Mouse (Mus musculus): ENCODE results near the gene Cabp4. TPM values are rescaled to one million over a fixed set of nuclear protein-coding genes. Genes with fewer than 3 reads are reported as not detected.

Gene Cabp4
- total and polyA plus RNA-seq, 2 experiments from 2014 or later: 0.36 TPM; not detected in 1

GRCm38 (mm10) chr19:4106654-4107053 is 37.2 kb downstream of the Cabp4 start:
- no peaks in the 10 kb centered on the region for H3K9me3 ChIP-seq (ENCODE audit: low read length)
- peaks cover 9% of the 10 kb centered on the region; the same call in 1 of the 2 replicates for H3K4me1 ChIP-seq (ENCODE audit: insufficient read depth, low read length)
- H3K4me2 ChIP-seq (ENCODE audit: low read depth, low read length, poor library complexity, severe bottlenecking): no peak overlapping the region
- no peak overlapping the region for H3K27ac ChIP-seq (ENCODE audit: low read depth, low read length)
- ATAC-seq (ENCODE audit: low FRiP score) (no peak), DNase-seq (ENCODE audit: low spot score) (no peak)
- WGBS: 93% methylated on average over 14 of the region's 14 CpGs
- no peak overlapping the region for H3K4me3 ChIP-seq (ENCODE audit: low read depth, low read length)
- no peaks in the 10 kb centered on the region for H3K27me3 ChIP-seq (ENCODE audit: insufficient read depth, low read length)
- no peak for TF ChIP-seq CTCF (IDR thresholded peaks at IDR 0.05)
- H3K9ac ChIP-seq (replicated peaks; ENCODE audit: low read length, poor library complexity, severe bottlenecking): no peak overlapping the region
- H3K36me3 ChIP-seq (ENCODE audit: insufficient read depth, low read length): peaks cover 71% of the 10 kb centered on the region

- H3K4me1 ChIP-seq (ENCODE audit: insufficient read depth, low read length): peaks cover 16% of the 10 kb centered on the region; the same call in 1 of the 2 replicates
- H3K27me3 ChIP-seq (ENCODE audit: insufficient read depth, low read length): no peaks in the 10 kb centered on the region
- DNase-seq (ENCODE audit: low spot score) (no peak), ATAC-seq (ENCODE audit: low FRiP score) (no peak)
- H3K9me3 ChIP-seq (ENCODE audit: low read length): no peaks in the 10 kb centered on the region
- H3K4me2 ChIP-seq (ENCODE audit: low read depth, low read length, poor library complexity, severe bottlenecking): no peak overlapping the region
- TF ChIP-seq CTCF (IDR thresholded peaks at IDR 0.05): no peak
- WGBS: 91% methylated on average over 16 of the region's 16 CpGs
- H3K36me3 ChIP-seq (ENCODE audit: insufficient read depth, low read length): peaks cover 53% of the 10 kb centered on the region
- H3K27ac ChIP-seq (ENCODE audit: low read depth, low read length): no peak overlapping the region
- no peak overlapping the region for H3K9ac ChIP-seq (replicated peaks; ENCODE audit: low read length, poor library complexity, severe bottlenecking)
- no peak overlapping the region for H3K4me3 ChIP-seq (ENCODE audit: low read depth, low read length)
Measured at GRCm38 (mm10) chr19:4104675-4105194, 39.1 kb downstream of the Cabp4 start.

- whole genome bisulfite sequencing: 81% methylated on average over 3 of the region's 3 CpGs
- no peak overlapping the region for H3K27ac ChIP-seq (ENCODE audit: low read depth, low read length)
Measured at GRCm38 (mm10) chr19:4103792-4104191, 40.0 kb downstream of the Cabp4 start.

GRCm38 (mm10) chr19:4103294-4103693 is 40.5 kb downstream of the Cabp4 start:
- no peaks in the 10 kb centered on the region for H3K27me3 ChIP-seq (ENCODE audit: insufficient read depth, low read length)
- H3K9me3 ChIP-seq (ENCODE audit: low read length): no peaks in the 10 kb centered on the region
- ATAC-seq (ENCODE audit: low FRiP score) (no peak), DNase-seq (ENCODE audit: low spot score) (no peak)
- no peak overlapping the region for H3K4me2 ChIP-seq (ENCODE audit: low read depth, low read length, poor library complexity, severe bottlenecking)
- peaks cover 41% of the 10 kb centered on the region for H3K36me3 ChIP-seq (ENCODE audit: insufficient read depth, low read length)
- H3K9ac ChIP-seq (replicated peaks; ENCODE audit: low read length, poor library complexity, severe bottlenecking): no peak overlapping the region
- WGBS: 93% methylated on average over 18 of the region's 18 CpGs
- H3K4me3 ChIP-seq (ENCODE audit: low read depth, low read length): no peak overlapping the region
- peaks cover 23% of the 10 kb centered on the region; the same call in 1 of the 2 replicates for H3K4me1 ChIP-seq (ENCODE audit: insufficient read depth, low read length)
- no peak overlapping the region for H3K27ac ChIP-seq (ENCODE audit: low read depth, low read length)
- no peak for TF ChIP-seq CTCF (IDR thresholded peaks at IDR 0.05)

More at GRCm38 (mm10) chr19:4103792-4104191, 40.0 kb downstream of the Cabp4 start:
- ATAC-seq (ENCODE audit: low FRiP score) (no peak), DNase-seq (ENCODE audit: low spot score) (no peak)
- Histone ChIP-seq H3K4me3 (ENCODE audit: low read depth, low read length) (no peak overlapping the region), H3K9ac (replicated peaks; ENCODE audit: low read length, poor library complexity, severe bottlenecking) (no peak overlapping the region), H3K36me3 (ENCODE audit: insufficient read depth, low read length) (peaks cover 44% of the 10 kb centered on the region), H3K4me2 (ENCODE audit: low read depth, low read length, poor library complexity, severe bottlenecking) (no peak overlapping the region), H3K4me1 (ENCODE audit: insufficient read depth, low read length) (peaks cover 23% of the 10 kb centered on the region; the same call in 1 of the 2 replicates), H3K27me3 (ENCODE audit: insufficient read depth, low read length) (no peaks in the 10 kb centered on the region), H3K9me3 (ENCODE audit: low read length) (no peaks in the 10 kb centered on the region)
- TF ChIP-seq CTCF (IDR thresholded peaks at IDR 0.05): no peak

- H3K4me1 ChIP-seq (ENCODE audit: insufficient read depth, low read length): peaks cover 26% of the 10 kb centered on the region; the same call in 1 of the 2 replicates
- WGBS: 95% methylated on average over 12 of the region's 12 CpGs
- H3K9ac ChIP-seq (replicated peaks; ENCODE audit: low read length, poor library complexity, severe bottlenecking): no peak overlapping the region
- peaks cover 34% of the 10 kb centered on the region for H3K36me3 ChIP-seq (ENCODE audit: insufficient read depth, low read length)
- no peak for DNase-seq (ENCODE audit: low spot score)
- H3K4me2 ChIP-seq (ENCODE audit: low read depth, low read length, poor library complexity, severe bottlenecking): no peak overlapping the region
- no peak for TF ChIP-seq CTCF (IDR thresholded peaks at IDR 0.05)
- H3K27ac ChIP-seq (ENCODE audit: low read depth, low read length): no peak overlapping the region
- no peaks in the 10 kb centered on the region for H3K27me3 ChIP-seq (ENCODE audit: insufficient read depth, low read length)
- no peaks in the 10 kb centered on the region for H3K9me3 ChIP-seq (ENCODE audit: low read length)
- ATAC-seq (ENCODE audit: low FRiP score): no peak
- H3K4me3 ChIP-seq (ENCODE audit: low read depth, low read length): no peak overlapping the region
Measured at GRCm38 (mm10) chr19:4102626-4103025, 41.2 kb downstream of the Cabp4 start.

- Histone ChIP-seq H3K36me3 (ENCODE audit: insufficient read depth, low read length) (peaks cover 28% of the 10 kb centered on the region), H3K27ac (ENCODE audit: low read depth, low read length) (no peak overlapping the region), H3K27me3 (ENCODE audit: insufficient read depth, low read length) (no peaks in the 10 kb centered on the region), H3K4me3 (ENCODE audit: low read depth, low read length) (peak overlapping the region; percentile 53), H3K4me2 (ENCODE audit: low read depth, low read length, poor library complexity, severe bottlenecking) (peak overlapping the region; percentile 70), H3K9me3 (ENCODE audit: low read length) (no peaks in the 10 kb centered on the region), H3K9ac (replicated peaks; ENCODE audit: low read length, poor library complexity, severe bottlenecking) (peak overlapping the region; percentile 66; the same call in 1 of the 2 replicates), H3K4me1 (ENCODE audit: insufficient read depth, low read length) (peaks cover 28% of the 10 kb centered on the region; the same call in 1 of the 2 replicates)
- DNase-seq (ENCODE audit: low spot score) (no peak), ATAC-seq (ENCODE audit: low FRiP score) (no peak)
- TF ChIP-seq CTCF (IDR thresholded peaks at IDR 0.05): no peak
- 98% methylated on average over 2 of the region's 2 CpGs for WGBS
Measured at GRCm38 (mm10) chr19:4102049-4102448, 41.8 kb downstream of the Cabp4 start.
